Mouse (Mus musculus) skeletal muscle tissue, adult 2 months (tissue): Measurements from ENCODE around the gene Tdrd5.
"Not testable (repeated sequence)": the region's sequence is repeated elsewhere in the genome, so short reads cannot be mapped to it uniquely, and the experiment has no call there.

ENCODE experiments used
- DNase-seq: peaks from one replicate; pipeline ENCODE4 v3.0.0-alpha.2; 2012; ENCODE audit warnings: low read depth, low spot score

The Tdrd5 gene

DNA sequence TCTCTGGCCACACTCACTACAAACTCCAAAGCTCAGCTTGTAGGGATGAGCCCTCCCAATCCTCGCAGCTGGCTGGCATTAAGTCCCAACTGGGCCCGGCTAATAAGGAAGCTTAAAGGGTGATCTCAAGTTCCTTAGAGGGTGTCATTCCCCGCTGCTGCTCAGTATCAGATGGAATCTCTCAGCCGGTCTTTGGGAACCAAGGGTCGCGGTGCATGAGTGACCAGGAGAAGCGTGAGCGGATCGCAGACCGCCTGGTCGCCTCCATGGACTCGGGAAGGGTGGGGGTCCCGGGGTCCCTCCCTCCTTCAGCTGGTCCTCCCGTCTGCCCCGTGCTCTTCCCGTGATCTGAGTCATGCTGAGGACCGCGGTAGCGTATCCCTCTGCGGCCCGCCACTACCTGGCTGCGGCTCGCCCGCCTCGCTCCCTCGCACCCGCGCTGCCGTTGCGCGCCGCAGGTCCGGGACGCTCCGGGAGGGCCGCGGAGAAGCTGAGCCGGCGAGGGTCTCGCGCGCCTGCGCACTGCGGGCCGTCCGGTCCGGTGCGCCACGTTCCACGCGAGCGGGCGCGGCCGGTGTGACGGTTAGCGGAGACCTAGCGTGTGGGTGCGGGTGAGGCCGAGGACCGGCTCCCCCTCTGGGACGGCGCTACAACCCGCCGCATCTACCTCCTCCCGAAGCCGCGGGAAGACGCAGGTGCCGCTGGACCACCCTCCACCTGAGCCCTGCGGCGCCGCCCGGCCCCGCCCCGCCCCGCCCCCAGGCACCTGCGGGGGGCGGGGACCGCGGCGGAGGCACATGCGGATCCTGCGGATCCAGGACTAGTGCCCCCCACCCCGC lies at the start of gene Tdrd5:
TSS of gene Tdrd5 (minus strand) at position 754 of the 839 bp plus-strand sequence.
- DNase-seq: no peak

DNA sequence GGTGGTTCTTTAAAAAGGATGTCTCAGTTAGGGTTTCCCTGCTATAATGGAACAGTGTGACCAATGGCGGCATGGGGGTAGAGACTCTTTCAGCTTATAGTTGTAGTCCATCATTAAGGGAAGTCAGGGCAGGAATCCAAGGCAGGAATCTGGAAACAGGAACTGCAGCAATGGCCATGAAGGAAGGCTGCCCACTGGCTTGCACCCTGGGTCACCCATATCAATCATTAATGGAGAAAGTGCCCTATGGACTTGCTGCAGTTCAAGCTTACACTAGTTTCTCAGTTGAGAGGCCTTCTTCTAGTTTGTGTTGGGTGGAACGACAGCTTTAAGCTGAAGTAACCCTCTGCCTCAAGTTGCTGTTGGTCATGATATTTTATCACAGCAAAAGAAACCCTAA lies 49.0 kb upstream of the Tdrd5 start:
- no peak for DNase-seq

DNA sequence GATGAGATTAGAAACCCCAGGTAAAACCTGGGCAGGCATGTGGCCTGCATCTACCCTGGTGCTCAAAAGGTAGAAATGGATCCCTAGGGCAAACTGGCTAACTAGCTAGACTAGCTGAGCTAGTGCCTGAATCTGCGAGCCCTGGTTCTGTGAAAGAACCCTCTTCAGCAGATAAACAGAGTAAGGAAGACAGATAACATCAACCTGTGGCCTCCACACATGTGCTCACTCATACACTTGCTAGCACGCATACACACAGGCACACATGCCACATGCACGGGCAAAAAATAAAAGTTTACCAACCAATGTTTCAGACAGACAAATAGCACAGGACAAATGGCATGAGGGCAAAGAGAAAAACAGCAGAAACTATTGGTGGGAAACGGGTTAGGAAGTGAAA lies 47.0 kb upstream of the Tdrd5 start:
- DNase-seq: no peak

DNA sequence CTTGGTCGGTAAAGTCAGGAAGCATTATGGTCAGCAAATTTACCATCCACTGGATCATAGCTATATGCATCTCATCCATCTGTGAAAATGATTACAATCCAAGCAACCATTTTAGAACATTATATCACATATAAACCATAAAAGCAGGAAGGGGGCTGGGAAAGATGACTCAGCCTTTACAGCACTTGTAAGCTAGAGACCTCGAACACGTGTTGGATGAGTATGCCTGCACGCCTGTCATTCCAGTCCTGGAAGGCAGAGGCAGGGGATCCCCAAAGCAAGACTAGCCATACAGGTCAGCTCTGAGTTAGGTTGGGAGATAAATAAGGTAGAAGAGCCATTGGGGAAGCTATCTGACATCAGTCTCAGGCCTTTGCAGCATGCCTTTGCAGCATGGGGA lies 45.6 kb upstream of the Tdrd5 start:
- DNase-seq: no peak

DNA sequence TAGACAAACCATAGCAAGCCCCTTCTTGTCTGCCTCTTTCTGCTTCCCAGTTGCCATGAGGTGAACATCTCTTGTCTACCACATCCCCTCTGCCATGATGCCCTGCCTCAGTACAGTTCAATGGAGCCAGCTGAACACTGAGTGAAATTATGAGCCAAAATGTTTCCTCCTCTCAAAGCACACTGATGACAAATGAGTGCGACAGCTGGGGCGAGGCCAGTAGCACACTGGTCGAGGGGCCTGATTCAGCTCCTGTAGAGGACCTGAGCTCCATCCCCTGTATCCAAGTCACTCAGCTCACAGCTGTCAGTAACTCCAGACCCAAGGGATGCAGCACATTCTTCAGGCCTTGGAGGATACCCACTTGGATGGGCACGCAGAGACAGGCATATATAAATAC lies 42.2 kb upstream of the Tdrd5 start:
- no peak for DNase-seq

DNA sequence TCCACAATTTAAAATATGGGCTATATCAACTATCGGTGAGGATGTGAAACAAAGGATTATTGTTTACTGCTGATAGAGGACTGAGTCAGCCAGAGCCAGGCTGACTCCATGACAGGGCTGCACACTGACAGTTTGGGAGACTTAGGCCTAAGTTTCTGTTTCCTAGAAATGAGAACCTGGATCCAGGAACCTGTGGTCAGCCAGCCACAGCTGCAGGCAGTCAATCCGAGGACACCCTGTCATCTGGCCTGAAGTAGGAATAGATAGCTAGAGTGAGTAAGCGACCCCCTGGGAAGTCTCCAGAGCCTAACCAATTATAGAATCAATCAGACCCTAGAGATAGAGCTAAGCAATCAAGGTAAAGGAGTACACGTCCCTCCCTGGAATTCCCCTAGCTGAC lies 41.0 kb upstream of the Tdrd5 start:
- DNase-seq: no peak

DNA sequence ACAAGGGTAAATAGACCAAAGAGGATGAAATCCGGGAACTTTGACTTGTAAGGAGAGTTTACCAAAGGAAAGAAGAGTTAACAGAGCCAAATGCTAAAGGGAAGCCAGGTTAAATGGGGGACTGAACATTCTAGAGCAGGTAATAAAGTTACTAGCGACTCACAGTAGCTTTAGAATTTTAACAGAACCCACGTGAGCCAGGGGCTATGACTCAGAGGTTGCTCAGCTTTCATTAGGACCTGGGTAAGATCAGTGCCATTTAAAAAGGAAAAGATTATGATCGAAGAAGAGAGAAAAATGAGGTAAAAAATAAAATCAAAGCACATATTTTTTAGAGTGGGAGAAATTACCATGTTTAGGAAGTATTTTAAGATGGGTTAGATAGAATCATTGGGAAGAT lies 37.4 kb upstream of the Tdrd5 start:
- no peak for DNase-seq

DNA sequence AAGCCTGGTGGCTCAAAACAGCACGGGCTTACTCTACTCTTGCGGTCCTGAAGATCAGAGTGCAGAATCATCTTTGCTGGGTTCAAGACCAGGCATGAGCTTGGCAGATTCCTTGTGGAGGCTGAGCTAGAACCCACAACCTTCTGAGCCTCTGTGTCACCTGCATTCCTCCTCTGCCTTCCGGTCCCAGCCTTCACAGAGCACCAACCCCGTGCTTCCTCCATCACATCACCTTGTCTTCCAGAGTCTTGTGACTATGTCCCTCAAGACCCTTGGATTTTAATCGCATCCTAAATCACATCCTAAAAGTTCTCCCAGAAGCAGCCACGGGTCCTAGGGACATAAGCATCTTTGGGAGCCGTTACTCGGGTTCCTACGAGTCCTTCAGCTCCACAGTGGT lies 19.7 kb upstream of the Tdrd5 start:
- DNase-seq: no peak

DNA sequence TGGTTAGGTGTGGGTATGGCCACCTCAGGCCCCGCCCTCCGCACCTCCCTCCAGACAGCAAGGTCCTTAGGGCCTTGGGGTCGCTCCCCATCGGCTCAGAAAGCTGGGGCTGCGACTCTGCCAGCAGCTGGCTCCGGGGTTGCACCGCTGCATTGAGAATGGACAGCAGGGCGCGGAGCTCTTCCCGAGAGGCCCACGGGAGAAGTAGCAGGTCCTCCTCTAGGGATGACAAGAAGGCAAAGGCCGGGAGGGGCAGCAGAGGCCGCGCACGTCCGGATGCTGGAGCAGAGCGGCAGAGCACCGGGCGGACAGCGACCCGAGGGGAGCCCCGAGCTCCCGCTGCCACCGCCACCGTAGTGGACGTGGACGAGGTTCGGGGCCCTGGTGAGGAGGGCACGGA lies 7.2 kb upstream of the Tdrd5 start, which contains the start of gene Nphs2:
TSS of gene Nphs2 (plus strand) at position 98 of the 400 bp plus-strand sequence.
- no peak for DNase-seq

DNA sequence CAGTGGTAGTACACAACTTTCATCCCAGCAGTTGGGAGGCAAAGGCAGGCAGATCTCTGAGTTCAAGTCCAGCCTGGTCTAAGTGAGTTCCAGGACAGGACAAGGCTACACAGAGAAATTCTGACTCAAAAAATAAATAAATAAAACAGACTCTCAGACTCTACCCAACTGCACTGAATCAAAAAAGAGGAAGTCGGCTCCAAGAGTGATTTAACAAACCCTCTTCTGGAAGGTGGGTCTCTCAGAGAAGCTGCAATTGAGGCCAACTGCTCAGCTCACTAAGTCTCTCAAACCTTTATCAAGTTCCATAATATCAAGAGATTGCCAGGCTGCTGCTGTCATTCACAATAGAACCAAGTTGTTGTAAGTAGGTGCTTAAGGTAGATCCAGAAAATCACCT lies 5.1 kb upstream of the Tdrd5 start:
- DNase-seq: no peak

DNA sequence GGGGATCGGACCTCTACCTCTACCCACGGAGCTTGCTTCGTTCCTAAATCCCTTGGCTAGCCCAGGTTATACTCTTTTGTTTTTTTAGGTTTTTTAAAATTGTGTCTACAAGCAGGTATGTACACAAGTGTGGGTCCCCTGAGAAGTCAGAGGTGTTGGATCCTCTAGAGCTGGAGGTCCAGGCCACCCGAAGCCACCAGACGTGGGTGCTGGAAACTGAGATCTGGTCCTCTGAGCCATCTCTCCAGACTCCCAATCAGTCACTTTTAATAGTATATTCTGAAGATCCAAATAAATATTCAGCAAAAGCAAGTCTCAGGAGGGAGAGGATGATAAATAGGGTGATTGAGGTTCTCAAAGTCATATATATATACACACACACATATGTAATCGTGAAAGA lies 13.4 kb downstream of the Tdrd5 start:
- no peak for DNase-seq

DNA sequence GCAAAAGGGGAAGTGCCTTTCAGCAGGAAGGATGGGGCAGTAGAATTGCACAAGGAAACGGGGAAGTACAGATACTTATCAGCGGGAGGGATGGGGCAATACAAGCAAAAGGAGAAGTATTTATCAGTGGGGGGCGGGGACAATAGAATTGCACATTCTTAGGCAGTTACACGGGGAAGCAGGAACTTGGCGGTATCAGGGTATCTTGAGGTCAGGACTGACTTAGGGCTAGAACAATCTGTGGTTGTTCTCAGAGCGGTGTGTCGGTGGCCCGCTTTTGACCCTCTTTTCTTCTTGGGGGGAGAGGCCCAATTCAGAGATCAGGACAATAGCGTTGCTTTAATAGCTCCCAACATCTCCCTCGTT lies 14.3 kb downstream of the Tdrd5 start:
- DNase-seq: not testable (repeated sequence)

DNA sequence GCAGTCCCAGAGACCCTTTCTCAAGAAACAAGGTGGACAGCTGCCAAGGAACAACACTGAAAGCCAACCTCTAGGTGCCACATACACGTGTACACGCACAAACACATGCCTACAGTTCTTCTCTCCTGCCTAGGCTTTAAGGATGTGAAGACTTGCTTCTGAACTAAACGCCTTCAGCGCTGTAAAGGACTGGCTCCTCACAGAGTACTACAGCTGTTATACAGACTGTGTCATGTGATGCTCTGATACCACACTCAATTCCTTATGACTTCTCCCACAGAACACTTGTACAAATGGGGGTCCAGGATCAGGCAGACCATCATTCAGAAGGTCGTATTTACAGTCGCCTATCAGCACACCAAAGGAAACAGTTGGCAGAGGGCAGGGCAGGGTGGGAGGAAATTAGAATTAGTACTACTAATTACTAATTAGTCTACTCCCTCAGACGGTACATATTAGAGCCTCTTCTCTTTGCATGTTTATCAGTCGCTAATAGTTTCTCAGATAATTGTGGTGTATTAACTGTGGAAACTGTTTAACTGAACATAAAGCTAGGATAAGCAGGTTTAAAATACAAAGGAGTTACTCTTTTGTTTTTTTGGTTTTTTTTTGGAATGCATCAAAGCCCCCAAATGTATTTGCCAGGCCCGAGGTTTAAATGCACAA lies 14.8 kb downstream of the Tdrd5 start:
- DNase-seq: no peak

DNA sequence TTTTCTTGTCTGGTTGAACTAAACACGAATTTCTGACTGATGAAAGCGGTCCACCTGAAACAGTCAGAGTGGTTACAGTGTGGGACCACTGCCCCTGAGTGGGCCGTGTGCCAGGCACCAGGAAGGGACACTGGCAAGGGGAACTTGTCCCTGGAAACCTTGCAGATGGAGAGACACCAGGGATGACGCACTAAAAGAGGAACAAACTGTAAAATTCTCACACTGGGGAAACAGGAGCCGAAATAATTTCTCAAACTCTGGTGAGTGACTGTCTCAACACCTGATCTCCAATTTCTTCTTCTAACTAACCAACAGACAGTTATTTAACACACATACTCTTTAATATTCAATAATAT lies 17.9 kb downstream of the Tdrd5 start:
- no peak for DNase-seq

DNA sequence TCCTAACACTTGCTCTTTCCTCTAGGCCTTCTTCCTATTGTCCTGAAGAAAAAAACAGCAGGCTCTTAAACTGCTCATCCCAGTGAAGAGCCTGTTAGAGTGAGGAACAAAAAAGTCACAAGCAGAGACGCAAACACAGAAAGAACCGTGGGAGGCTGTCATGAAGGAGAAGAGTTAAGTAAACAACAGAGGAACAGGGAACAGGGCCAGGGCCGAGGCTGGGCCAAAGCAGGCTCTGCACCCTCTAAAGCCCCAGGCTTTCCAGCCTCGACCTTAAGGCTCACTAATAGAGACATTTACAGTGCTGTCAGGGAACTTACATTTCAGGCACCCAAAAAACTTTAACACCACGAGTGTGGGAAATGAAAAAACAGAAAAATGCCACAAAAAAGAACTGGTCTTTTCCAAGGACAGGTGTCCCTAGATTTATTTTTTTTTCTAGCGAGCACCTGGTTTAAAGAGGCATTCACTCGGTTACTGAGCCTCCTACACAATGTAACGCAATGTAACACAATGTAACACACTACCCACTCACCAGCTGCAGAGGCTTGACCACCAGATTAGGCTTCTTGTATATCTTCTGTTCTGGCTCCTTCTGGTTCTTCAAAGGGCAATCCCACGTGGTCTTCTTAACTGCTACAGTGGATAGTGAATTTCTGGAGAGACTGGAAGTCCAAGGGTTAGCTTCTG lies 18.5 kb downstream of the Tdrd5 start:
- no peak for DNase-seq

DNA sequence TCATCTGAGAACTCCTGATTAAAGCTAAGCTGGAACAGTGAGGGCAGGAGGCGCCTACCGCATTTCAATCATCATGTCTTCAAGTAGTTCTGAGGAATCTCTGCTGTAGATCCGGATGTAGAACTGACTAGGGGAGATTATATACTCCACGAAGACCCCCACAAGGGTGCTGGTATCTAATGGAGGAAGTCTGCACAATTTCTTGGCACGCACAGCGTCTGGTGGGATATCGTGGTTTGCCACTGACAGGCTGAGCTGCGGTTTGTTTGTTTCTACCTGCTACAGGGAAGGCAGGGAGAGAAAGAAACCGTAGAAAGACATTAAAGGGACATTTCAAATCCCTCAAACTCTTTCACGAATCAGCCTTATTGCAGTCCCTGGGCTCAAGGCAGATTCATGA lies 19.3 kb downstream of the Tdrd5 start:
- DNase-seq: no peak

DNA sequence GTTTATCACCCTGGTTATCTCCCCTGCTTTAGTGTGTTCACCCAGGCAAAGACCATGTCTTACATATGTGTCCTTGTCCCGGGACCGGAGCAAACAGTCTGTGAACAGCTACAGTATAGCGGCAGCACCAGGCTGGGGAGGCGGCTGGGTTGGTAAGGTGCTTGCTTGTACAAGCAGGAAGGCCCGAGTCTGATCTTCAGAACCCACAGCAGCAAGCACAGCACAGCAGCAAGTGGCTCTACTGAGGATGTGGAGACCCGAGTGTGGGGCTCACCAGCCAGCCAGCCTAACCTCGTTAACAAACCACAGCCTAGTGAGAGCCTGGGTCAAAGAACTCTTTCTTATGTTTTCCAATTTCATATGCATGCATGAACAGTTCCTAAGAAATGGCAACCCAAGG lies 23.3 kb downstream of the Tdrd5 start:
- DNase-seq: no peak

DNA sequence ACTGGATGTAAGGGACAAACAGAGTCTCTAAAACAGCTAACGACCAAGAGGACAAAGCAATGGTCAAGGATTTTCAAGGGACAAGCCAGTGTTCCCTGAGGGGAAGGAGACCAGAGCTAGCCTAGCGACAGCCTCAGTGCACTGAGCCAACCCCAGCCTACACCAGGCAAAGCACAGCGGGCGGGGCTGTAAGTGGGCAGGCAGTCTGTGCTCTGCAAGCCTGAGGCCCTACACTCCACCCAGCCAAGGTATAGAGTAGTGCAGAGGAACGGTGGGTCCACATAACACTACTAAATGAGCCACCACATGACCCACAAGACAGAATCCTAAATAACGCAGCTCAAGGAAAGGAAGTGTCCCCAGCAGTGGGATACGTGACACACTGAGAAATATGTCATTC lies 29.8 kb downstream of the Tdrd5 start:
- DNase-seq: no peak

DNA sequence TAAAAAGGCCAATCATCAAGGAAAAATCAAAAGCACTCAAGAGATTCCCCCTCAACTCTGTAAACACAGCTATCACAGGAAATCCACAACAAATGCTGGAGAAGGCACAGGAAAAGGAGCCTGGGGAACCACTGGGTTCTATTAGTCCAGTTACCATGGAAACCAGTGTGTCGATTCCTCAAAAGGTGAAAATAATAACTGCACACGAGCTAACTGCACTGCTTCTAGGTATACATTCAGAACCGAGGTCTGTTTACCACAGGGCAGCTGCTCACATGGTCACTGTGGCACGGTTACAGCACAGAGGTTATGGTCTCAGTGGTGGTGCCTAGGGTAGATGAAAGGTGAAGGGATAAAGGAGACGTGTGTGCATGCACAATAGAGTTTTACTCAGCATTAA lies 31.8 kb downstream of the Tdrd5 start:
- DNase-seq: no peak

DNA sequence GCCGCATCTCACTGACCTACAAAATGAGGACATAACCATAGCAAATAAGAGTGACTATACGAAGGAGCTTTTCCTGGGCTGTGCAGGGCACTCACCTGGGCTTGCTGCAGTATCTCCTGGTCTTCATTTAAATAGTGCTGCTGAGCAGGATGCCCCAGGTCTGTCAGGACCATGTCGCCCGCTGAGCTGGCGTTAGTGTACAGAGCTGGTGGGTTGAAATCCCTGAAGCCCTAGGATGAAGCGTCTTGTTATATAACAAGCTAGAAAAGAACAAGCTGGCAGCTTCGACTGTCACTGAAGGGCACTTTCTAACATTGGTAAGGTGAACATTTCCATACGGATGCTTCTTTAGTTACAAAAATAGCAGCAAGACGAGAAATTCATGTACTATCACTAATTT lies 33.0 kb downstream of the Tdrd5 start:
- no peak for DNase-seq

DNA sequence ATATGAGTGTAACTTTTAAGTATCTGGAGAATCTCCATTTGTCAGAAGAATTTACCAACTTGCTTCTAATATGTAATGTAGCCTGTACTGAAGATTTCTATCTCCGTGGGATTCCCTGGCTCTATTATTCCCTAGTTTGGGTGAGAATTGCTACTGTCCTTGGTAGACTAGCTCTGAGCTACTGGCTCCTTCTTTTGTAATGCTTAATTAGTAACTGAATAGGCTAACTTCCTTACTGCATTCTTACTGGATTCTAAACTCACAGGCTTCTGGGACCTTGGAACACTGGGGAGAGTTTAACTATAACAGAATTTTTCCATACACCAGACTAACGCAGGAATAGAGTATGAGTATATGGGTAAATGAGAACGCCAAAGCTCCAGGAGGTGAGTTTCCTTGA lies 34.9 kb downstream of the Tdrd5 start:
- not testable (repeated sequence) for DNase-seq

DNA sequence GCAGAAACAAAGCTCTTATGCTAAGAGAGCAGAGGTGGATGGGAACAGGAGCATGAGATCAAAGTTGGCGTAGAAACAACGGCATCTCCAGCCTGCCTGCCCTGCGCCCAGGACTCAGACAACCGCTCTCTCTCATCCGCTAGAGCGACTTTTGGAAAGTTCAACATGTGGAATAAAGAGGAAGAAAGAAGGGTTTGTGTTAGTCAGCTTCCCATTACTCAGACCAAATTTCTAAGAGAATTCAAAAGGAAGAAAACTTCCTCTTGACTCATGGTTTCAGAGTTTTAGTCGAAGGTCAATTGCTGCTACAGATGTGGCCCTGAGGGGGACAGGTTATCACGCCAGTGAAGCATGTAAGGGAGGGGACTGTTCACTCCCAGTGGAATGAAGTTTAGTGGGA lies 39.5 kb downstream of the Tdrd5 start:
- DNase-seq: no peak

DNA sequence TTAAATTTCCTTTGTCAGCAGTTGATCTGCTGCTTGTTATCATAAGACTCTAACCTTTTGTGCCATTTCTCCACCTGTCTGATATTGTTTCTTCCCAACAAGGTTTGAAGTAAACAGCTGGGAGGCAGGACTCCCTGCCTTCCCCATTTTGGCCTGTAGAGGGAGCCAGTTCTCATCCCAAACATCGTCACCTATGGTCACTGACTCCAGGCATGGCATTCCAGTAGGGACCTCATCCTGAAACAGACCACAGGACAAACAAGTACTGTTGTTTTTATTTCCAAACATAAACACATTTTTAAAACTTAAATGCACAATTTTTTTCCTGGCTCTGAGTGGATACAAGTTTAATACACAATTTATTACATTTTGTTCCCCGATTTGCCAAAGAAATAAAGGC lies 40.1 kb downstream of the Tdrd5 start:
- DNase-seq: peak; percentile 7
